In genomic region chr11:51857818-51858527, GRCm38 (mm10) we compare ENCODE assay signal across 8 mouse cellular contexts. TPM values are rescaled to one million over a fixed set of nuclear protein-coding genes. Genes with fewer than 3 reads are reported as not detected.
DNase-seq lines count a peak whose midpoint lies in the region; ATAC-seq and TF ChIP-seq lines count a peak whose summit lies in the region.

No protein-coding gene starts in this region.

- peak; percentile 63 for ATAC-seq in embryonic facial prominence, embryonic 15.5 days (ENCODE audit: insufficient number of reproducible peaks, low FRiP score, low TSS enrichment, low read depth)
- peak; percentile 22; the same call in 1 of the 2 replicates for ATAC-seq in heart, embryonic 13.5 days (ENCODE audit: extremely low read depth, insufficient number of reproducible peaks, low FRiP score, low TSS enrichment)
- ATAC-seq in kidney, postnatal 0 days (replicated peaks; ENCODE audit: low FRiP score, low read depth): peak; percentile 29; the same call in 1 of the 2 replicates

- peaks cover 28% of the 10 kb centered on the region for H3K4me1 ChIP-seq in embryonic facial prominence, embryonic 15.5 days
- peaks cover 26% of the 10 kb centered on the region for H3K4me1 ChIP-seq in heart, embryonic 13.5 days
- H3K4me1 ChIP-seq in kidney, postnatal 0 days (replicated peaks; ENCODE audit: insufficient read depth, low read length): peaks cover 18% of the 10 kb centered on the region
- peaks cover 23% of the 10 kb centered on the region for H3K4me1 ChIP-seq in liver, adult 2 months (ENCODE audit: control insufficient read depth, insufficient read depth, low read length)

- under 1% methylated on average over 51 of the region's 52 CpGs for WGBS in embryonic facial prominence, embryonic 15.5 days
- WGBS in heart, embryonic 13.5 days: under 1% methylated on average over 47 of the region's 52 CpGs
- WGBS in kidney, postnatal 0 days: under 1% methylated on average over 50 of the region's 52 CpGs
- WGBS in liver, adult 2 months: under 1% methylated on average over 49 of the region's 52 CpGs

- H3K9ac ChIP-seq in embryonic facial prominence, embryonic 15.5 days: peak overlapping the region; percentile 77
- peak overlapping the region; percentile 85 for H3K9ac ChIP-seq in heart, embryonic 13.5 days
- peak overlapping the region; percentile 79 for H3K9ac ChIP-seq in kidney, postnatal 0 days (ENCODE audit: low read depth, low read length)
- H3K9ac ChIP-seq in liver, adult 2 months (ENCODE audit: low read depth, low read length): peak overlapping the region; percentile 66

- peak; percentile 63 for DNase-seq in 3T3-L1 (ENCODE audit: low read depth, low spot score)
- peak; percentile 74 for DNase-seq in adrenal gland, postnatal 25 days
- peak; percentile 68 for DNase-seq in kidney, postnatal 0 days (ENCODE audit: low spot score)
- DNase-seq in liver, adult 2 months (ENCODE audit: extremely low read depth, low read depth, low spot score): peak; percentile 54
- peak; percentile 80 to 85 for DNase-seq in spleen, postnatal 36 days (ENCODE audit: low spot score in 2 of 2)

- no peaks in the 10 kb centered on the region for H3K27me3 ChIP-seq in embryonic facial prominence, embryonic 15.5 days
- peaks cover 26% of the 10 kb centered on the region for H3K27me3 ChIP-seq in heart, embryonic 13.5 days (replicated peaks)
- no peaks in the 10 kb centered on the region for H3K27me3 ChIP-seq in kidney, postnatal 0 days (ENCODE audit: insufficient read depth, low read length)
- no peaks in the 10 kb centered on the region for H3K27me3 ChIP-seq in liver, adult 2 months (ENCODE audit: control insufficient read depth, insufficient read depth, low read length)
- H3K27me3 ChIP-seq in myocyte (ENCODE audit: control insufficient read depth, insufficient read depth, insufficient read length): no peaks in the 10 kb centered on the region

- peak overlapping the region; percentile 12 for H3ac ChIP-seq in myocyte (ENCODE audit: control insufficient read depth, insufficient read length)

- H3K4me3 ChIP-seq in embryonic facial prominence, embryonic 15.5 days (replicated peaks): peak overlapping the region; percentile 78
- peak overlapping the region; percentile 69 for H3K4me3 ChIP-seq in heart, embryonic 13.5 days
- peak overlapping the region; percentile 80 for H3K4me3 ChIP-seq in kidney, postnatal 0 days (replicated peaks; ENCODE audit: low read depth, low read length)
- peak overlapping the region; percentile 75 for H3K4me3 ChIP-seq in liver, adult 2 months (ENCODE audit: insufficient read depth, low read depth, low read length)
- H3K4me3 ChIP-seq in myocyte: peak overlapping the region; percentile 60

- no peak; the same call in 1 of the 2 replicates for TF ChIP-seq CTCF in kidney, postnatal 0 days (IDR thresholded peaks at IDR 0.05; ENCODE audit: low read depth)
- TF ChIP-seq CTCF in liver, adult 2 months (IDR thresholded peaks at IDR 0.05; ENCODE audit: low read depth, low read length): no peak

- no peaks in the 10 kb centered on the region for H3K9me3 ChIP-seq in embryonic facial prominence, embryonic 15.5 days (replicated peaks)
- H3K9me3 ChIP-seq in heart, embryonic 13.5 days: no peaks in the 10 kb centered on the region
- H3K9me3 ChIP-seq in kidney, postnatal 0 days (replicated peaks; ENCODE audit: low read length): no peaks in the 10 kb centered on the region

- H3K4me2 ChIP-seq in embryonic facial prominence, embryonic 15.5 days (replicated peaks): peak overlapping the region; percentile 82
- peak overlapping the region; percentile 99 for H3K4me2 ChIP-seq in heart, embryonic 13.5 days
- peak overlapping the region; percentile 99 for H3K4me2 ChIP-seq in kidney, postnatal 0 days (ENCODE audit: low read length)
- H3K4me2 ChIP-seq in myocyte (ENCODE audit: low read depth): peak overlapping the region; percentile 86

- peak overlapping the region; percentile 98 for H3K27ac ChIP-seq in embryonic facial prominence, embryonic 15.5 days (replicated peaks)
- H3K27ac ChIP-seq in heart, embryonic 13.5 days (replicated peaks): peak overlapping the region; percentile 80
- peak overlapping the region; percentile 91 for H3K27ac ChIP-seq in kidney, postnatal 0 days
- peak overlapping the region; percentile 78 for H3K27ac ChIP-seq in liver, adult 2 months (replicated peaks; ENCODE audit: insufficient read depth, low read depth, low read length)

- peaks cover 4% of the 10 kb centered on the region; the same call in 1 of the 2 replicates for H3K79me2 ChIP-seq in liver, adult 2 months (ENCODE audit: control insufficient read depth, insufficient read depth, low read length)
- no peaks in the 10 kb centered on the region for H3K79me2 ChIP-seq in myocyte (ENCODE audit: control insufficient read depth, insufficient read depth)

- H3K36me3 ChIP-seq in embryonic facial prominence, embryonic 15.5 days: no peaks in the 10 kb centered on the region
- H3K36me3 ChIP-seq in heart, embryonic 13.5 days: no peaks in the 10 kb centered on the region
- no peaks in the 10 kb centered on the region for H3K36me3 ChIP-seq in kidney, postnatal 0 days (ENCODE audit: insufficient read depth, low read length)
- no peaks in the 10 kb centered on the region for H3K36me3 ChIP-seq in liver, adult 2 months (ENCODE audit: control insufficient read depth, insufficient read depth, low read length)
- H3K36me3 ChIP-seq in myocyte (ENCODE audit: control insufficient read depth, insufficient read depth): no peaks in the 10 kb centered on the region

- TF ChIP-seq POLR2A in liver, adult 2 months (IDR thresholded peaks at IDR 0.05; ENCODE audit: extremely low read depth, insufficient read depth, low read length): 0 out of 2 replicates have a peak, but pooled peaks have one; percentile 45
- TF ChIP-seq POLR2A in myocyte (IDR thresholded peaks at IDR 0.05; ENCODE audit: insufficient read length, low read depth): peak; percentile 43

TF ChIP-seq in myocyte, 11 proteins besides CTCF, POLR2A, EP300 and RAD21:
- TF ChIP-seq MYOD1 (IDR thresholded peaks at IDR 0.05; ENCODE audit: control insufficient read depth in 1 of 3, insufficient read length in 2 of 3, low read depth in 2 of 3) (no peak), E2F4 (IDR thresholded peaks at IDR 0.05; ENCODE audit: insufficient read depth) (no peak), POLR2AphosphoS2 (IDR thresholded peaks at IDR 0.05; ENCODE audit: insufficient read length, low read depth) (no peak), TCF12 (IDR thresholded peaks at IDR 0.05; ENCODE audit: insufficient read depth, poor library complexity, severe bottlenecking) (no peak)
TF ChIP-seq in myocyte: peak in this region for 0.

RNA-seq across cellular contexts. Expression of gene Jade2, which starts 0.5 kb away (rescaled TPM):
- 16.3 and 19.8 TPM in 2 replicates for total RNA-seq in adrenal gland, postnatal 25 days (2021)
- polyA plus RNA-seq in embryonic facial prominence, embryonic 15.5 days (2015; fragmentation: Nextera tagmentation; extraction: Ambion mirVana): 2.5 and 2.6 TPM in 2 replicates
- 0.60 and 0.78 TPM in 2 replicates for polyA plus RNA-seq in heart, embryonic 13.5 days (2015; fragmentation: Nextera tagmentation; extraction: Ambion mirVana)
- polyA plus RNA-seq in kidney, postnatal 0 days (2015; fragmentation: Nextera tagmentation; extraction: Ambion mirVana): 1.0 and 1.2 TPM in 2 replicates
- 2.7 and 3.7 TPM in 2 replicates for total RNA-seq in liver, adult 2 months (2014; rRNA removed)
- polyA plus RNA-seq in liver, adult 2 months (2012; rRNA removed): 3.6 and 4.1 TPM in 2 replicates
- 2.6 TPM for polyA plus RNA-seq in myocyte (2012; fragmentation: generic; extraction: Trizol)

Comparison
In these comparisons a context has a peak if more than half of its experiments do, and no peak if none do; other contexts are left out.
1. Peak in every context shown above with its lines: DNase-seq, ATAC-seq, H3K4me3 ChIP-seq and H3K27ac ChIP-seq.